Mouse (Mus musculus) hindbrain, embryonic 16.5 days (tissue): Measurements from ENCODE around the gene Tbcd. TPM values are rescaled to one million over a fixed set of nuclear protein-coding genes. Genes with fewer than 3 reads are reported as not detected.
A peak's percentile ranks its signal among the peaks of the same experiment; 100 is the strongest.

Experiments
- ATAC-seq: fragments of 200-750 bp; cut with Nextera tagmentation; 2 replicates; pipeline ENCODE4 v1.8.0; 2017; ENCODE audit warnings: moderate TSS enrichment, moderate library complexity
- H3K27ac ChIP-seq: fragments of 300-500 bp; sonication (generic); 2 replicates; pipeline ENCODE4 v1.5.1; 2014; ENCODE audit warnings: low read depth, mild to moderate bottlenecking, control low read depth, low read length, moderate library complexity
- H3K27me3 ChIP-seq: fragments of 300-500 bp; sonication (generic); replicated peaks from 2 replicates; pipeline ENCODE4 v1.6.1; 2014; ENCODE audit warnings: low read length; ENCODE audit not compliant: control insufficient read depth, insufficient read depth
- H3K36me3 ChIP-seq: fragments of 300-500 bp; sonication (generic); 2 replicates; pipeline ENCODE4 v1.6.1; 2014; ENCODE audit warnings: mild to moderate bottlenecking, low read length, moderate library complexity, mixed read lengths; ENCODE audit not compliant: control insufficient read depth, insufficient read depth
- H3K4me1 ChIP-seq: fragments of 300-500 bp; sonication (generic); 2 replicates; pipeline ENCODE4 v1.6.1; 2014; ENCODE audit warnings: low read depth, low read length; ENCODE audit not compliant: control insufficient read depth, insufficient read depth
- H3K4me2 ChIP-seq: fragments of 300-500 bp; sonication (generic); 2 replicates; pipeline ENCODE4 v1.6.1; 2014; ENCODE audit warnings: mild to moderate bottlenecking, low read length, control low read depth, moderate library complexity
- H3K4me3 ChIP-seq: fragments of 300-500 bp; sonication (generic); 2 replicates; pipeline ENCODE4 v1.5.1; 2014; ENCODE audit warnings: mild to moderate bottlenecking, low read length, control low read depth, moderate library complexity
- H3K9ac ChIP-seq: fragments of 300-500 bp; sonication (generic); 2 replicates; pipeline ENCODE4 v1.6.1; 2014; ENCODE audit warnings: low read depth, mild to moderate bottlenecking, control low read depth, low read length, moderate library complexity
- H3K9me3 ChIP-seq: fragments of 300-500 bp; sonication (generic); 2 replicates; pipeline ENCODE4 v1.6.1; 2014; ENCODE audit warnings: mild to moderate bottlenecking, low read length, moderate library complexity; ENCODE audit not compliant: control insufficient read depth
- WGBS: fragments of 180-500 bp; shearing (Covaris S2); extraction: QIAGEN DNeasy Blood & Tissue Kit; methylation state at CpG from one replicate; pipeline ENCODE4 v1.1.7; 2014; 5-methylcytosine and 5-hydroxymethylcytosine counted together
- polyA plus RNA-seq: library from polyadenylated mRNA; unstranded; fragments of >200 nt; fragmentation: Nextera tagmentation; extraction: Ambion mirVana; gene quantifications from 2 replicates; pipeline ENCODE4 v1.2.1, GENCODE M21; 2015

The Tbcd gene
- polyA plus RNA-seq, 1 experiment from 2014 or later, result 60.8 TPM

DNA sequence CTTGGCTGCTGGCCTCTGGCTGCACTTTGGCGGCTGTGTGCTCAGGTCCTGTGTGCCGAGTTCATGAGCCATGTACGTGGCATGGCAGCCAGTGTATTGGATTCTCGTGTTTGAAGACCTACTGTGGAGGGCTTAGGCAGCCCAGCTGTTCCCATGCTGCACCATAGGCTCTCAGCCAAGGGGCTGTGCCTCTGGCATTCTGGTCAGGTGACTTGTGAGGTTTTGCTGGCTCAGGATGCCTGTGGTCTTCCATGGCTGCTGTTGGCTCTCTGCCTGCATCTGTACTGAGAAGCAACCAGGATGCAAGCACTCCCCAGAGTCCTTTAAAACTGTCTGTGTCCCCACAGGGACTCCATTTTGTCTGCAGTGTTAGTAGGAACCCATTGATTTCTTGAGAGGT lies 100.4 kb downstream of the Tbcd start:
- Histone ChIP-seq H3K9me3 (no peaks in the 10 kb centered on the region), H3K27ac (no peak overlapping the region), H3K4me2 (no peak overlapping the region), H3K36me3 (peaks cover 2% of the 10 kb centered on the region; the same call in 1 of the 2 replicates), H3K27me3 (no peaks in the 10 kb centered on the region), H3K4me3 (no peak overlapping the region), H3K9ac (no peak overlapping the region), H3K4me1 (peaks cover 18% of the 10 kb centered on the region)
- peak; percentile 51; the same call in 1 of the 2 replicates for ATAC-seq
- 44% methylated on average over 4 of the region's 4 CpGs for WGBS

DNA sequence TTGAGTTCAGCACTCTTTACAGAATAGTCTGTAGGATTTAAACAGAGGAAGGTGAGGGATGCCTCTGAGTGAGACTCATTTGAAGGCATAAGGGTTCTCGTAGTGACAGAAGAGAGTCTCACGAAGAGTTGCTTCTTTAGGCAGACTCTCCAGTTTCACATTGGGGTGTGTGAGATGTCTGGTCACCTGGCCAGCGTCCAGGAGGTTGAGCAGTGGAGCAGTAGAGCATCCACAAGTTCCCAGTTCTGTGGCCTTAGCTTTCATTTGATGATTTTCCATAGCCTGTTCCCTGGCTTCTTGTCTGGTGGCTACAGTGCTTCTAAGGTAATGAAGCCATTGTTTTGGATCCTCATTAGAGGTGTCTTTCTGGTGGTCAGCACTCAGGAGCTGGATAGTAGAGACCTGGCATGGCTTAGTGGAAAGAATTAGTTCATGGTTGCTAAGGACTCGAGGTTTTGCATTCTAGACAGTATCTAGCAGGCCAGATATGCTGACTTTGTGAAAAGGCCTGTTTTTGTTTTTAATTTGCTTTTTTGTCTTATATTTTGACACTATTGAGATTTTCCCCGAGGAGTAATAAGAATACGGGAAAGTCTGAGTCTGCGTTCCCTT lies 101.2 kb downstream of the Tbcd start:
- 83% methylated on average over 7 of the region's 7 CpGs for WGBS
- H3K36me3 ChIP-seq, result peaks cover 2% of the 10 kb centered on the region; the same call in 1 of the 2 replicates
- H3K4me1 ChIP-seq, result peaks cover 18% of the 10 kb centered on the region
- H3K4me3 ChIP-seq, result no peak overlapping the region
- no peaks in the 10 kb centered on the region for H3K27me3 ChIP-seq
- no peak overlapping the region for H3K9ac ChIP-seq
- H3K27ac ChIP-seq, result no peak overlapping the region
- no peaks in the 10 kb centered on the region for H3K9me3 ChIP-seq
- ATAC-seq, result no peak
- no peak overlapping the region for H3K4me2 ChIP-seq

DNA sequence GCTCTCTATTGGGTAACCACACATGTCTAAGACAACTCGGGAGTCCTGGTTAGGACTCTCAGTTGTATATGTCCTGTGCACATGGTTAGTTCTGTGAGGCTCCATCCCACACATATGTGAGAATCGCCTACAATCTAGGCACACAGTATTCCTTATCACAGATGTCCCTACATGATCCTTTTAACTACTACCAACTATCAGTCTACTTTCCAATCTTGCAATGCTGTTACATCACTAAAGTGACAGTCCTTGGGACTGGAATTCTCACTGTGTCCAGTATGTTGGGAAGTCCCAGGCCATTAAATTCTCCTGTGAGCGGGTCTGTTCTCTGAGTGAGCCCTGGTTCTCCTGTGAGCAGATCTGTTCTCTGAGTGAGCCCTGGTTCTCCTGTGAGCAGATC lies 101.7 kb downstream of the Tbcd start:
- no peak overlapping the region for H3K4me3 ChIP-seq
- H3K27me3 ChIP-seq, result no peaks in the 10 kb centered on the region
- no peak overlapping the region for H3K9ac ChIP-seq
- WGBS, result 99% methylated on average over 3 of the region's 3 CpGs
- no peak overlapping the region for H3K27ac ChIP-seq
- H3K9me3 ChIP-seq, result no peaks in the 10 kb centered on the region
- peaks cover 18% of the 10 kb centered on the region for H3K4me1 ChIP-seq
- H3K36me3 ChIP-seq, result peaks cover 2% of the 10 kb centered on the region; the same call in 1 of the 2 replicates
- ATAC-seq, result no peak
- H3K4me2 ChIP-seq, result no peak overlapping the region

DNA sequence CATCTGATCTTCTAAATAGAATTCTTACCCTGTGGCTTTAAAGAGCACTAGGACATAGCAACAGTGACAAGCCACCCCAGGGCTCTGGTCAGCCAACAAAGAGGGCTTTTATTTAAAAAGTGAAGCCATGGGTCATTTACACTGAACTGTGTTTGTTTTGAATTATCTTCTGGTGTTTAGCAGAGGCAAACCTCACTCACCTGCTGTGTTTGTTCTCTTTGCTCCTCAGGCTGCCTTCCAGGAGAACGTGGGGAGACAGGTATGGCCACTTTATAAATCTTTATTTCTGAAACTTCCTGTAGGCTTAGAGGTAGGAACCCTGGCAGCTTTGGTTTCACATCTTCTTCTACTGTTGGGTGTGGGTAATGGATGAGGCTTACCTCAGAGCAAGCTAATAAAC lies 105.0 kb downstream of the Tbcd start:
- H3K27me3 ChIP-seq, result no peaks in the 10 kb centered on the region
- WGBS, result 80% methylated on average over 1 of the region's 1 CpGs
- no peak for ATAC-seq
- no peak overlapping the region for H3K27ac ChIP-seq
- no peaks in the 10 kb centered on the region; the same call in 1 of the 2 replicates for H3K4me1 ChIP-seq
- peaks cover 2% of the 10 kb centered on the region; the same call in 1 of the 2 replicates for H3K36me3 ChIP-seq
- H3K4me3 ChIP-seq, result no peak overlapping the region
- H3K9ac ChIP-seq, result no peak overlapping the region
- no peaks in the 10 kb centered on the region for H3K9me3 ChIP-seq
- H3K4me2 ChIP-seq, result no peak overlapping the region

DNA sequence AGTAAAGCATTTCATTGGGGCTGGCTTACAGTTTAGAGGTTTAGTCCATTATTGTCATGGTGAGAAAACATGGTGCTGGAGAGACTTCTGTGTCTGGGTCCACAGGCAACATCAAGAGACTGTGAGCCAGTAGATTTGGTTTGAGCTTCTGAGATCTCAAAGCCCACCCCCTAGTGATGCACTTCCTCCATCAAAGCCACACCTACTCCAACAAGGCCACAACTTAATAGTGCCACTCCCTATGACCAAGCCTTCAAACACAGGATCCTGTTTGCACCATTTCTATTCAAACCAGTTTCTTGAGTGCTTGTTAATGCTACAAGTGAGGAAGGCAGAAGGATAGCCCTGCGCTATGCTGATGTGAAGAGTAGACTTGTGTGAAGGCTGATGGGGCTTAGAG lies 106.2 kb downstream of the Tbcd start:
- ATAC-seq, result no peak
- Histone ChIP-seq H3K9me3 (no peaks in the 10 kb centered on the region), H3K36me3 (peaks cover 2% of the 10 kb centered on the region; the same call in 1 of the 2 replicates), H3K27me3 (no peaks in the 10 kb centered on the region), H3K4me1 (no peaks in the 10 kb centered on the region; the same call in 1 of the 2 replicates), H3K4me2 (no peak overlapping the region), H3K27ac (no peak overlapping the region), H3K9ac (no peak overlapping the region), H3K4me3 (no peak overlapping the region)
- 97% methylated on average over 1 of the region's 1 CpGs for WGBS

DNA sequence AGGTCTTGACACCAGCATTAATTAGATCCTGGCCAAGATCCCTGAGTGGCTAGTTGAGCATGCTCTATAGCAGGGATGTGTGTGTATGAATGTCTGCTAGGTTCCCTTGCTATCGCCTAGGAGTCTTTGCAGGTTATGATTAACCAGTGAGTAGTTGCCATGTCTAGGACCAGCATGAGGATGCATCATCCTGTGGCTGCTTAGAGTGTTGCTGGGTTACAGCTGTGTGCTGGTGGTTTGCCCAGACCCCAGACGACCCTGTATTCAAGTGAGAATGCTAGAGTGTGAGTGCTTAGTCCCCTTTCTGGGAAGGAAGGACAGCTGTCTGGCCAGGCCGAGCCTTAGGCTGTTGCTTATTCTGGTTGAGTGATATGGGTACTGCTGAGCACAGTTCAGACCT lies 106.8 kb downstream of the Tbcd start:
- Histone ChIP-seq H3K36me3 (peaks cover 2% of the 10 kb centered on the region; the same call in 1 of the 2 replicates), H3K4me3 (no peak overlapping the region), H3K4me2 (no peak overlapping the region), H3K4me1 (no peaks in the 10 kb centered on the region), H3K27me3 (no peaks in the 10 kb centered on the region), H3K9ac (no peak overlapping the region), H3K9me3 (no peaks in the 10 kb centered on the region), H3K27ac (no peak overlapping the region)
- no peak for ATAC-seq
- WGBS, result 85% methylated on average over 3 of the region's 3 CpGs

DNA sequence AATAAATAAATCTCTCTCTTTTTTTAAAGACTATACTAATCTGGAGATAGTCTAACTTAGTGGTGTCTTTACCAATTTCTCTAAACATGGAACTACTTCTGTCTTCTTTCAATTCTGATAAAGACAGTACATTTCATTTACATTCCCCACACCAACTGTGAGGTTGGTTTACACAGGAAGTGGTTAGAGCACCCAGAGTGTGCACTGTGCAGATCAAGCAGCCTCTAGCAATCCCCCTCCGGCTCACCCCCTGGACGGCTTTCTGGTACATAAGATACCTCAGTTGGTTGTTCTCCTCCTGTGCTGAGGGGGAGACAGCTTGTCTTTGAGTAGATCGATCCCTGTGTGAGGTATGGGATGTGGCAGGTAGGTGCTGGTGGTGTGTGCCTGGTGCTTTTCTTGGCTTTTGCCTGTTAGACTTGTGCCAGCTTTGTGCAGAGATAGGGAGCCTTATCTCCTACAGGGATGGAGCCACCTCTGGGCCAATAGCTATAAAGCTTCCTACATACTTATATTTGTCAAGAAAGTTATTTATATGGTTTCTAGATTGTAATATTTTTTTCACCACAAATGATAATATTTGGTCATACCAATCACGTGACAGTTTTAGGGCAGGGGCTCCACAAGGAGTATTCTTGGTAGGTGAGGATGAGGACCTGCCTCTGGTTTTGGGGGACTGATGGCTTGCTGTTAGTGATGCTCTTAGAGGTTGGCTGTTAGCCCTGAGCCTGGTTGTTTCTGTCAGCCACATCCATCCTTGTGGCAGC lies 108.0 kb downstream of the Tbcd start:
- no peak overlapping the region; the same call in 1 of the 2 replicates for H3K9ac ChIP-seq
- H3K27me3 ChIP-seq, result no peaks in the 10 kb centered on the region
- peaks cover 2% of the 10 kb centered on the region; the same call in 1 of the 2 replicates for H3K36me3 ChIP-seq
- no peak for ATAC-seq
- no peak overlapping the region for H3K4me3 ChIP-seq
- 88% methylated on average over 4 of the region's 4 CpGs for WGBS
- no peak overlapping the region for H3K27ac ChIP-seq
- no peak overlapping the region for H3K4me2 ChIP-seq
- H3K4me1 ChIP-seq, result no peaks in the 10 kb centered on the region
- H3K9me3 ChIP-seq, result no peaks in the 10 kb centered on the region

DNA sequence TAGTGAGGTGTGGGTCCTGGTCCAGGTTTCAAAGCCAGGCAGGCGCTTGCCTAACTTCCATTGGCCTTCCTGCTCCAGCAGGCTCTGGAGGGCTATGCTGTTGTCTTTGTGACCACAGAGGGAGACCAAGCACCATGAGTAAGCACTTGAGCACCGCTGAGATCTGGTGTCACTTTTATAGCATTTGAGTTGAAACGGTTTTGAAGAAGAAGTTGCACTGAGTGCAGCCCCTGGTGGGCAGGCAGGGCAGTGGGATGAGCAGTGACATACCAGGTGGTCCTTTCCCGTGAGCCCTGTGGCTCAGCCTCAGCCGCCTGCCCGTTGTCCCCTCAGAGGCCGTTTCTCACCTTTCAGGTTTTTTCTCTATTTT lies 108.5 kb downstream of the Tbcd start:
- no peak for ATAC-seq
- Histone ChIP-seq H3K4me2 (no peak overlapping the region), H3K27me3 (no peaks in the 10 kb centered on the region), H3K9ac (no peak overlapping the region), H3K4me3 (no peak overlapping the region), H3K4me1 (no peaks in the 10 kb centered on the region), H3K27ac (no peak overlapping the region), H3K36me3 (peaks cover 2% of the 10 kb centered on the region; the same call in 1 of the 2 replicates), H3K9me3 (no peaks in the 10 kb centered on the region)
- 85% methylated on average over 7 of the region's 7 CpGs for WGBS

DNA sequence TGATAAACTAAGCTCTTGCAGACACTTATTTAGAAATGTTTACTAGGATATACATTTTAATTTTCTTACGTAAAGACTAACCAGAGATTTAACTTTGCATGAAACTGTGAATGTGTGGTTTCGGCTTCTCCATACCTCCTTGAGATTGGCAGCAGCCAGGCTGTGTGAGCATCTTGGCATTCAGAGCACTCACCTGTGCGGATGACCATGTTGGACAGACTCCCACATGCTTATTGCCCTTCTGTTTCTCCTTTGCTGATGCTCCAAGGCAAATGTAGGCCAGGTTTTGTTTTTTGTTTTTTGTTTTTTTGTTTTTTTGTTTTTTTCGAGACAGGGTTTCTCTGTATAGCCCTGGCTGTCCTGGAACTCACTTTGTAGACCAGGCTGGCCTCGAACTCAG lies 111.6 kb downstream of the Tbcd start:
- Histone ChIP-seq H3K9ac (no peak overlapping the region), H3K36me3 (no peaks in the 10 kb centered on the region), H3K4me3 (no peak overlapping the region), H3K4me1 (no peaks in the 10 kb centered on the region), H3K9me3 (no peaks in the 10 kb centered on the region), H3K27me3 (no peaks in the 10 kb centered on the region), H3K4me2 (no peak overlapping the region), H3K27ac (no peak overlapping the region)
- WGBS, result 93% methylated on average over 5 of the region's 5 CpGs
- no peak for ATAC-seq
